Mouse (Mus musculus) urinary bladder, postnatal 25 days (tissue): ENCODE results near the gene Disp2.

Experiments
- DNase-seq: peaks from one replicate; pipeline ENCODE4 v3.0.0; 2022; ENCODE audit warnings: low spot score

Disp2 gene

DNA sequence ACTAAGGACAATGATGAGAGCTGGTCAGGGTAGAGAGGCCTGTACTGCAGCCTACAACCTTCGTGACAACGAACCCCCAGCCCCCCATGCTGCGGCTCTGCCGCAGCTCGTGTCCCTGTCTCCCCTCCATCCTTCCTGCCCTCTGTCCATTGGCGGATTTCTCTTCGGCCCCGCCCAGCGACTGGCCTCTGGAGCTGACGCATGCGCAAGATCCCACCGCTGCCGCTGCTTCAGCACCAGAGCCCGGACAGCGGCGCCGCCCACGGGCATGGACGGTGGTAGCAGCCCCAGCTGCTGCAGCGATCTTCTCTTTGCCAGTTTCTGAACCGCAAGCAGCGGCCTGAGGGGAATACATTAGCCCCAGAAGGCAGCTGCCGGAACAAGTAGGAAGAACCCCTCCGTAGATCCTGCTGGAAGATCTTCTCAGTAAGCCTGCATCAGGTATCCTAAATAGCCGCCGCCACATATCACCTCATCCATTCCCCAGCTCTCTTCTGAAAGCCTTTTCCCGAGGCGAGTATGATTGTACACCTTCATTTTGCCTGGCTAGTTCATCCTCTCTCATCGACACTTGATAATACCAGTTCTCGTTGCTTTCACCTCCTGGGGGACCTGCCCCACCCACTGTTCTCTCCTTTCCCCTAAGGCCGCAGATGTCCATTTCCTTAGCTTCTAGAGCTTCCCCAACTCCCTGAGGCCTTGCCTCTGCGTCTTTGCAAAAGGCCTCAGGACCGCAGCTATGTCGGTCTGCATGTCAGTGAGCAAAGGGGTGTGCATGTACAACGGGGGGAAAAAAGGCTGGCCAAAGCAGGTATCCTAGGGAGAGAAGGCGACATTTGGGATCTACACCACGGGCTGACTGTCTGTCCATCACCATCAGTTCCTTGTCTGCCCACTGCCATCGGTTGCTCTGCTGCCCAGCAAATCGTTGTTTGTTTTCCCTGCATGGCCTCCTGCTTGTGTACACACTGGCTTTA lies at the start of gene Disp2:
TSS of gene Disp2 (plus strand) at position 216 of the 977 bp plus-strand sequence.
- peak; percentile 91 for DNase-seq

DNA sequence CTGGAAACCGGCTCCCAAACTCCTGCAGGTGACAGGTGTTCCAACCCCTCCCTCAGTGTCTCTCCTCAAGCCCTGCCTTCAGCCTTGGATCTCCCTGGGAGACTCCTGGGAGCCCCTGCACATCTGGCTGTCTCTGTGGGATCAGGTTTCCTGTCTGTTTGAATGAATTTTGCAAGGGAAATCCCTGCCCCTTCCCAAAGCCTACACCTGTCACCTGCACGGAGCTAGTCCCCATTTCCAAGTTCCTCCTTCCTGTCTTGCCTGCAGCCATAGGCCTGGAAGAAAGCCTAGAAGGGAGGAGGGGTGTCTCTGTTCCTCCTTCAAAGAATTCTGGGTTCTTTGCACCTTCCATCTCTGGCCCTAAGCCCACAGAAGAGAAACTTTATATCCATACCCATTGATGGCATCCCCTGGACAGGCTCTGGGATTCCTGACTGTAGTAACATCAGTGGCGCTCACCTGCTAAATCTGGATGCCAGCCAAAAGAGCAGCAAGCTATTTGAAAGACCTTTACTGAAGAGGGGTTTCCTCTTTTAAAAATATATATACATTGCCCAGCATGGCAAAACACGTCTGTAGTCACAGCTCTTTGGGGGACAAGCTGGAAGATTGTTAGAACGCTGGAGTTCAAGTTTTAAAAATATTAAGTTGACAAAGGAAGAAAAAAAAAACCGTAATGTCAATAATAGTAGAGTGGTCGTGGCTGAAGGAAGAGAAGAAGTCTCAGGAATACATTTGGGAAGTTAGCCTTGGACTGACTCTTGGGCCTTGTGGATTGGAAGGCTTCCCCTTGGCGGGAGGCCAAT lies 49.5 kb upstream of the Disp2 start:
- no peak for DNase-seq

DNA sequence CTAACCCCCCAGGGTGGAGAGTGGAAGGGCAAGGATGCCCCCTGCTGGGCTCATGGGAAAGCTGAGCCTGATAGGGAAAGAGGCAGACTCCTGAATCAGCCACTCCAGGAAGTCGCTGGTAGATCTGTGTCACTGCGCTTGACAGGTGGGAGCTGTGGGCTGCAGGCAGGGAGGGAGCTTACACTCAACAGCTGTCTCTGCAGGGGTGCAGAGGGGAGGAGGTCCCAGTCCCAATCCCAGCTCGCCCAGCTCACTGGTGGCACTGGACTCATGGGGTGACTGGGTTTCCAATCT lies 49.0 kb upstream of the Disp2 start:
- DNase-seq: peak; percentile 56

DNA sequence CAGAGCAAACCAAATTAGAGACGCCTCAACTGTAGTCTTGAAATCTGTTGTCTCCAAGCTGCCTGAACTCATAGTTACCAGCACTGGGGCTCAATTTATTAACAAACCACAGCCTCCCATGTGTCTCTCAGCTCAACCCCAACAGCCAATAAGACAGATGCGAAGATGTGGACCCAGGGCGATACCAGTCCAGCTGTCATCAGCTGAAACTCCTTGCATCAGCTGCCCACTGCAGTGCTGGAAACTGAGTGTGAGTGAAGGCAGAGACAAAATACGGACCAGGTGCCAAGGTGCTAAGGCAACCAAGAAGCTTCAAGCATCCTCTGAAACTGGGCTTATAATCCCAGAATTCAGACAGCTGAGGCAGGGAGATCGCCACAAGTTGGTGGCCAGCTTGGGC lies 47.5 kb upstream of the Disp2 start:
- DNase-seq: no peak

DNA sequence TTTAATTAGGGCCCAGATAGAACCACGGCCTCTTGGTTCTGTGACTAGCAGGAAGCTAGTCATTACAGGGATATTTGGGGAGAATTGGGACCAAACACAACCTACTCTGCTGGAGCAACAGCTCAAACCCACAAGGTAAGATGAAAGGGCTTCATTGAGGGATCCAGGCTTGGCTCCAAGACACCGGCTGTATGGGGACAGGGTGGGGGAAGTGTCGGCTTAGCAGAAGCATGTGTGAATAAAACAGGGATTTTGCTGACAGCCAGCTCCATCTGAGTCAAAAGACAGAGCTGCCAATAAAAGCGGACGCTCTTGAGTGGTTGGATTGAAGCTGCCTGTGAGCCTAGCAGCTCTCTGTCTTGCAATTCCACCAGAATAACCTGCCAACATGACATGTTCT lies 46.2 kb upstream of the Disp2 start:
- DNase-seq: no peak

DNA sequence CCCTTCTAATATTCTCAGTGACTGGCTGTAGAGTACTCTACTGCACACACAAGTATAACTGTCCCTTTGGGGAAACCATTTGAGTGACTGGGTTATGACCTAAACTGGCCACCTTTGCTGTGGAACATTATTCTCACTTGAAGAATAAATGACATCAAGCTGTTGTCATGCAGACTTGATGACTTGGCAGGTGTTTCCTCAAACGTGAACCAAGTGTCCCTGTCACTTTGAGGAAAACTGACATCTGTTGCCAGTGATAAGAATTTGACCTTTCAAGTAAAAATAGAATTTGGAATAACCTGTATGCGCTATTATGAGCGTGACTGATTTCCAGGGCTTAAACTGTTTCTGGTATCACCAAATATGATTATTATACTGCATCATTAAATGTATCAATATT lies 39.2 kb upstream of the Disp2 start:
- no peak for DNase-seq

DNA sequence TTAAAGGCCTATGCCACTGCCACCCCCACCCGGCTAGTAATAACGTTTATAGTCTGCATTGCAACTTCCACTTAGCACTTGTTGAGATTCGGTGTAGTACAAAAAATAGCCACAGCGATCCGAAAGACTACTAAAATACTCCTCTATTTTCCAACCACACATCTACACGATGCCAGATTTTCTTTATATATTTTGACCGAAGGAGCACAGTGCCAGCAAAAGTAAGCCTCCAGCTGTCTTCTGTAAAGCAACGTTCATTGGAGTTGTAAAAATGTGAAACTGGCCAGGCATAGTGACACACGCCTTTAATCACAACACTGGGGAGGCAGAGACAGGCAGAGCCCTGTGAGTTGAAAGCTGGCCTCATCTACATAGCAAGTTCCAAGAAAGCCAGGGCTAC lies 38.3 kb upstream of the Disp2 start:
- no peak for DNase-seq

DNA sequence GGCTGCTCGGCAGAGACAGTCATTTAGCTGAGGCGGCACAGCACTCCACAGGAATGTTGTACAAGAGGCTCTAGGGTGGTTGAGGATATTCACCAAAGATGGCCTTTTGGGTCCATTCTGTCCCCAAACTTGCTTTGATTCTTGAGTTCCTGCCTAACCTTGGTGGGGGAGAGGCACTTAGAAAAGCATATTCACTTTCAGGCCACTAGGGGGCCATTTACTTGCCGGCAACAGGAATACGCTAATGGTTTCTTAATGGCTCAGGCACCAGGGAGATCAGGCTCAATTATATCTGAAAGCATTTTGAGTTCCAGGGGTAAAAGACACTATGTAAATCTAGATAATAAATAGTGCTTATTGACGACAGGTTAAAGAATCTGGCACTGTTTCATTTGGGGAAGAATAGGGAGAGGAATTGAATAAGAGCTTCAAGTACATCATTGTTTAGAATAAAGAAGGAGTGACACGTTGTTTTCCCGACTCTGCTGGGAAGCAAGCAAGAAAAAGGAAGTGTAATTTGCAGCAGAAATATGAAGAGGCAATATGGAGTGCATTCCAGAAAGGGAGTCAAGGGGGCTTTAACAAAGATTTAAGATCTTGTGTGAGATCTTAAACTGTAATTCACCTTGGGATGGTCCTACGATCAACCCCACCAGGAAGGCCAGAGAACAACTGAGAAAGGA lies 36.1 kb upstream of the Disp2 start:
- DNase-seq: no peak

DNA sequence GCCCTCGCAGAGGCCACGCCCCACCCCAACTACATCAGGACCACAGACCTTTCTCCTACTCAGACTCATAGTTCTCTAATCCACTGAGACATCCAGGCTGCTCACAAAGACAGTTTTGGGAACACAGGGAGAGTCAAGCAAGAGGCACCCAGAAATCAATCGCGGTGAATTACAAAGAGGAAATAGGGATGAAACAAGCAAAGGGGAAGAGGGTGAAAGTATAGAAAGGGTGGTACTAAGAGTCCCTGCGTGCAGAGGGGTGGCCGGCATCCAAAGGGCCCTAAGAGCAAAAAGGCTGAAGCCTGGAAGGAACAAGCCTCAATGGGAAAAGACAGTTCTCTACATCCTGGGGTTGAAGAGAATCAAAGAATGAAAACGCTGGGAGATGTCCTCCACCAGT lies 34.9 kb upstream of the Disp2 start:
- no peak for DNase-seq

DNA sequence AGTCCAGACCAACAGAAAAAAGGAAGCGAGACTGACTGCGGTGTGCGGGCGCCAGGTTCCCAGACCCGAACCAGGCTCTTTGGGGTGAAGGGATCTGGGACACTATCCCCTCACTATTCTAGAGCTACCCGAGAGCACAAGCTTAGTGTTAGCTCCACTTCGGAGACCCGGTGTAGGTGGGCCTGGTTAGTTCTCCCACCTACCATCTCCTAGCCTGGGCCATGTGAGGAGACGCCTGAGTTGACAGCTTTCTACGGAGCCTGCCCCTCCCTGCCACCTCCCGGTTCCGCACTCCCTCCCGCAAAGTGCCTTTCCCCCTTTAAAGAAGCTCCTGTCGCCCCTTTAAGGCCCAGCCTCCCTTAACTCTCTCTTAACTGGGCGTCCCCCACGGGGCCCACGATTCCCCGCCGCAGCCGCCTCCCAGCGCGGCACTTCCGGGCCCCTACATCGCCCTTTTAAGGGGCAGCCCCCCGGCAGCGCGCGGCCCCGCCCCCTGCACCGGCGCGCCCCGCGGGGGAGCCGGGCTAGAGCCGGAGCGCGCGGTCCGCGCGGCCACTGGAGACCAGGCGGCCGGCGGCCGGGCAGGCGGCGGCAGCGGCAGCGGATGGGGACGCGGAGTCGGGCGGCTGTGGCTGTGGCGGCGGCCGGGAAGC lies 34.2 kb upstream of the Disp2 start, which contains the start of gene Inafm2:
TSS of gene Inafm2 (plus strand) at position 527 of the 653 bp plus-strand sequence.
- peak; percentile 84 for DNase-seq

DNA sequence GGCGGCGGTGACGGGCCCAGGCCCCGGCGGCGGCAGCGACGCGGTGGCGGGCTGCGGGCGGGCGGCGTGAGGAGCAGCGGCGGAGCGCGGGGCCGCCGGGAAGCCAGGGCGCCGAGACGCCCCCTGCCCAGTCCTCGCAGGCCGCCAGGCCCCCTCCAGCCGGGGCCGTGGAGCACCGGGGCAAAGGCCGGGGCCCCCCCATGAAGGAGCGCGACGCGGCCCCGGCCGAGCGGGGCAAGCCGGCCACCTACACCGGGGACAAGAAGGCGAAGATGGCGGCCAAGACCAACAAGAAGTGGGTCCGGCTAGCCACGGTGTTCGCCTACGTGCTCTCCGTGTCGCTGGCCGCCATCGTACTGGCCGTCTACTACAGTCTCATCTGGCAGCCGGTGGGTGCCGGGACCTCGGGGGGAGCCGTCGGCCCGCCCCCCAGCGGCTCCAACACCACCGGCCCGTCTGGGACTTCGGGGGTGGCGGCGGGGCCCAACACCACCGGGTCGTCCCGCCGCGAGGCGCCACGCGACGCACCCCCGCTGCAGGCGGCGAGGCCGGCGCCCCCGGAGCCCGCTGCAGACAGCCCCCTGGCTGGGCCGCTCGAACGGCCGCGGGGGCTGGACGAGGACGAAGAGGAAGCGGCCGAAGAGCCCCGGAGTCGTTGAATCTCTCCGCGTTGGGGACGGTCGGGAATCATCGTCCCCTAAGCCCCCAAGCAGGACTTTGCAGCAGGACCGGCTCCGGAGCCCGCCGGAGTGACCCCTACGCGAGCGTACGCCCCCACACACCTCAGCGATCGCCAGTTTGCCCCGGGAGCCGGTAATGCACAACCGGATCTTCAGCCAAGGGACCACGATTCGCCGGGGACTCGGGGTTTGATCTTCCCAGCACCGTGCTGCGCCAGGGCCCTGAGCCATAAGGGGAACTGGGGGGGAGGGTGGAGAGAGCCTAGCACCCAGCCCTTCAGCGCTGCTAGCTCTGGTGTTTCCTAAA lies 33.3 kb upstream of the Disp2 start:
- DNase-seq: no peak

DNA sequence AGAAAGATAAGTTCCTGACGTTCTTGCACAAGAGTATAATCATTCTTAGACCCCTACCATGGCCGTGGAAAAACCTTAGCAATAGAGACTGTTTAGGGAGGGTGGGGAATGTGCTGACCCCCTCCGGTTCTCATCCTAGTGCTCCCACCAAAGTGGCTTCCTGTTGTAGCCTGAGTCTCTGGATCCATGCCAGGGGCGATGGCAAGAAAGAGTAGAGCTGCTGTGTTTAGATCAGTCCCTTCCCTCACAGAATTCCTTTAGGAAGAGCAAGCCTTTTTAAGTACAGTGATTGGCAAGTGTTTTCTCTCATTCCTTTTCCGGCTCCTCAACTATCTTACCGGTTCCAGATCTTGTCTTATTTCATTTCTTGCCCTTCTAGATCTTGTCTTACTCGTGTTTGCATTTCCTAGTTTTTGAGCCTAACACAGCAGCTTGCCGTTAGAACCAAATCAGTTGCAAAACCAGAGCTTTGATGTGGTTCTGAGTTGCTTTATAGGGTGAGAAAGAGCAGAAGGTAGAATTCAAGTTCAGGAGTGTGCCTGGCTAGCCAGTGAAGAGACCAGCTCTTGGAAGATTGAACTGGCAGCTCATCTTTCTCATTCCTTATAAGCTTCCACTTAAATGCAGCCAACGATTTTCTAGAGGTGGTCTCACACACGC lies 32.1 kb upstream of the Disp2 start:
- DNase-seq: peak; percentile 2

DNA sequence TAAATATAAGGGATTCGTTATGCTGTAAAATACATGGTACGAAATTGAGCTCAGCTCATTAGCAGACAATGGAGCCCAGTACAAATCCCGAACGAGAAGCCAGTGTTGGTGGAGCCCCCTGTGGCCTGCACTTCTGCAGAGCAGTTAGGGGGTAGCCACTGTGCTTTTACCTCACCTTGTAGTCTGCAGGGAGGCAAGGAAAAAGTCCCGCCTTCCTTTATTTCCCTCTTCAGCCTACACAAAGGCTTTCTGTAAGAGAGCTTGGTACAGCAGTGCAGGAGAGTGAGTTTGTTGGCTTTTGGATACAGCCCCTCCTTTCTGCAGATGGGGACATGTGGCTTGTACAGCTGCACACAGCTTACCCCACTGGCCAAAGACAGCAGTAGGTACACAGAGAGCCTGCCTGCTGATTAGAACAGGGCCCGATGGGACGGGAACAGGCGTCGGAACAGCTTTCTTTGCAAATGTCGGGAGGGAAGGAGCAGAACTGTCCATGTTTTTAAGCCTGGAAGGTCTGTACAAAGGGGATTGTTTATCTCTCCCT lies 30.1 kb upstream of the Disp2 start:
- DNase-seq: no peak

DNA sequence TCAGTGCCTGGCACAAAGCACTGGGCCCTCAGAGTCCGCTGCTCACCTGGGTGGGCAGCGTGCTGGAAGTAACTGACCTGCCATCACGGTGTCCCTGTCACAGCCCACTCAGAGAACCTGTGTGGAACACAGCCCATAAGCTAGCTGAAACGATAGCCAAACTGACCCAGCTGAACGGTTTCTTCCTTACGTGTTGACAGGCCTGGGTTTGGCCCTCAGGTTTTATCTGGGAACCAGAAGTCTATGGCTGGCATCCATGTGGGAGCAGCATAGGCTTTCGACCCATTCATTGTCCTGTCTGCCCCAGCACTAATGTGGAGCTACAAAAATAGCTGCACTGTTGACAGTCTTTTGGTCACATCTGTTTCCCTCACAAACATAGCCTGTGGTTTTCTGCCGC lies 29.0 kb upstream of the Disp2 start:
- DNase-seq: no peak

DNA sequence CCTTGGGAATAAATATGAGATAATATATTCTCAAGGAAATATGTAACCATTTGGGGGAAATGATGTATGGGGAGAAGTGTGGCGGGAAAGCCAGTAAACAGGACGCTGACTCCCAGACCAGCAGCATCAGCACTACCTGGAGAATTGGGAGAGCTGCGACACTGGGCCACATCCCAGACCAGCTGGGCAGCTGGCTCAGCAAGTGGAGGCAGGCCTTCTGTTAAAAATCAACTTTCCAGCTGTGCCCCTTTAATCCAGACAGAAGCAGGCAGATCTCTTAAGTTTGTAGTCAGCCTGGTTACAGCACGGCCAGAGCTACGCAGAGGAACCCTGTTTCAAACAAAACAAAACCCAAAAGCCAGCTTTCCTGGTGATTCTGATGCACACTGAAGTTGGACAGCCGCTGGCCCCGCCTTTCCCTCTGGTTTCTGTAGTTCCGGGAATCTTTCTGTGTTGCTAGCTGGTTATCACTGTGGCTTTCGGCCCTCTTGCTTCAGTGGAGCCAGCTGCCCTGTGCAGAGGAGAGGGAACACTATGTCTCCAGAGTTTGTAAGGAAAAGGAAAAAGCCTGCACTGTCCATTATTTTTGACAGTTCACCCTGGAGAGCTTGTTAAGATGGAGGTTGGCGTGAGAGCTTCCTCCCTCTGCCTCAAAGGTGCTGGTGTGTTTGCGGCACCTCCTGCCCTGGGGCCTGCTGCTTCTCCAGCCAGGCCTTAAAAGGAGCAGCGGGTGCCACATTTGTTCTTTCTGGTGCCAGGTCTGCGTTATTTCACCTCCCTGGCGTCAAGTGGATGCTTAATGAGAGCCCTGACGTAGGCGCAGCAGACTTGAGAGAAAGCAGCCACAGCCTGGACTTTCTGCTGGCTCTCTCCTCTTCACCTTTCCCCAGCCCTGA lies 27.4 kb upstream of the Disp2 start:
- no peak for DNase-seq

DNA sequence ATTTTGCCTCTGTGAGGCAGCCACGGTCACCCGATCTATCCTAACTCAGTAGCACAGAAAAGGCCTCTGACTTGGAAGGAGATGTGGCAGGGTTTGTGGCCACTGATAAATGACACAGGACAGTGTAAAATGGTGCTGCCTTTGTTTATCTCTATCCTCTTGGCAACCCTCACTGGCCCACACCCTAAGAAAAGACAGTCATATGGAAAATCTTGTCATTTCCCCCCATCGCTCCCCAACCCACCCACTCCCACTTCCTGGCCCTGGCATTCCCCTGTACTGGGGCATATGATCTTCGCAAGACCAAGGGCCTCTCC lies 26.8 kb upstream of the Disp2 start:
- no peak for DNase-seq

DNA sequence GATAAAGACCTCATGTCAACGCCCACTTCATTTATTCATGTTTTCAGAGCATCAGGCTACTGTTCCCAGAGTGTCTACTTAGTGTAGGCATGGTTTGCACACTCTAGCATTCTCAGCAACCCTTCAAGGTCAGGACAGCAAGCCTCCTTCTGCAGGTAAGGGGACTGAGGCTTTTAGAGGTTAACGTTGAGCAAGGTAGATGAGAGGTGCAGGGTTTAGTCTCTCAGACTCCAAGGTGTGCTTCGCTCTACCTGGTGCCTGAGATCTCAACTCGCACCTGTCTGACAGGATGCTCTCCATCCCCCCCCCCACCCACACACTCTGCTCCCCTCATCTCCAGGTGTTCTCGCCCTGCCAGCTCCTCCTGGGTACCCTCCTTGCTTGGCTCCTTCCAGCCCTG lies 25.4 kb upstream of the Disp2 start:
- no peak for DNase-seq

DNA sequence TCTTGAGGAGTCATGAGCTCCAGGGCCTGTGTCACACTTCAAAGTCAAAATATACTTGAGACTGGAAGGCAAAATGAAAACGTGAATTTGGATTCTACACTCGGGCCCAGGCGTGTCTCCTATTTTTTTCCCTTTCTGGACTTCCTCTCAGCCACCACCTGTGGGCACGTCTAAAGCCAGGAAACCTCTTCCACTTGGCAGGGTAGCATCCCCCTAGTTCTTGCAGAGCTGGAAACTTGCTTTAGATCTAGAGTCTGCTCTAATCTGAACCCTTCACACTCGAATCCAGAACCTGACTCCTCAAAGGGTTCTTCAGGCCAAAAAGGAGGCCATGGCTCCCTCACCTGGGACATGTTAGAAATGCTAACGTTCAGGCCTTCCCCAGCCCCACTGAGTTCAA lies 24.1 kb upstream of the Disp2 start:
- DNase-seq: no peak

DNA sequence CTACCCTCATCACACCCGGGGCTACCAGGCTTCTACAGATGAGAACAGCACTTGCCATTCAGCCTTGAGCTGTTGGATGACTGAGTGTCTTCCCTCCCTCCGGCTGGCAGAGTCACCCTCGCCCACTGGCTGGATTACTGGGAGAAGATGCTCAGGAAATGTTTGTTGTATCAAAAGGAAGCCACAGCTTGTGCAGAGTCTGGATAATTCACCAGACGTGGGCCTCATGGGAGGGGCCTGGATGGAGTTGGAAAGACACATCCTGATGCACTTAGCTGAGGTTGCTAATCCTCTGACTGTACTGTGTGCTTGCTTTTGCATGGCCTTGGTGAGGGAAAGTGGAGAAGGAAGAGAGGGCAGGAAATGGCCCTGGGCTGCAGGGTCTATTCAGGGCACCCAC lies 23.4 kb upstream of the Disp2 start:
- no peak for DNase-seq
